In the genomic region with DNA sequence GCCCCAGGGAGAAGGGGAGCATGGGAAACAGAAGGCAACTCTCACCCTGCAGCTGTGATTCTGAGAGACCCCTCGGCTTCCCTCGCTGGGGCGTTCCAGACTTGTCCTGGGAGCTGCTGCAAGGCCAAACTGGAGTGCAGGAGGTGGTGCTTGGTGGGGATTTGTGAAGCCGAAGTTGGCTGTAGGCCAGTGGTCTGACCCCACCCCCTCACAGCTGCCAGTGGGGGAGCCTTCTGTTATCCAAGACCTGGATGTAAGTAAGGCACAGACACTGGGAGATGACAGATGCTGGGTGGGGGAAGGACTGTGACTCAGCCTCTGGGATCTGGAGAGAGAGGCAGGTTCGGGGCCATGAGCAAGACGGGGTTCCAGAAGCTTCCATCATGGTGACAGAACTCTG, we compare ENCODE assay signal across 8 mouse cellular contexts. TPM values are rescaled to one million over a fixed set of nuclear protein-coding genes. Genes with fewer than 3 reads are reported as not detected.
A peak's percentile ranks its signal among the peaks of the same experiment; 100 is the strongest.
DNase-seq lines count a peak whose midpoint lies in the region; ATAC-seq and TF ChIP-seq lines count a peak whose summit lies in the region.

No protein-coding gene starts in this region.

- no peak overlapping the region for H3K9ac ChIP-seq in intestine, postnatal 0 days (ENCODE audit: low read depth, low read length)

- no peaks in the 10 kb centered on the region; the same call in 1 of the 2 replicates for H3K36me3 ChIP-seq in intestine, postnatal 0 days (ENCODE audit: control insufficient read depth, insufficient read depth)
- H3K36me3 ChIP-seq in myocyte (ENCODE audit: control insufficient read depth, insufficient read depth), result no peaks in the 10 kb centered on the region

- no peaks in the 10 kb centered on the region for H3K9me3 ChIP-seq in intestine, postnatal 0 days (ENCODE audit: control insufficient read depth)

- no peaks in the 10 kb centered on the region for H3K79me2 ChIP-seq in myocyte (ENCODE audit: control insufficient read depth, insufficient read depth)

- H3K4me2 ChIP-seq in intestine, postnatal 0 days (replicated peaks; ENCODE audit: low read depth), result no peak overlapping the region
- no peak overlapping the region for H3K4me2 ChIP-seq in myocyte (ENCODE audit: low read depth)

- no peaks in the 10 kb centered on the region for H3K27me3 ChIP-seq in intestine, postnatal 0 days (replicated peaks; ENCODE audit: control insufficient read depth, insufficient read depth, low read length)
- H3K27me3 ChIP-seq in myocyte (ENCODE audit: control insufficient read depth, insufficient read depth, insufficient read length), result no peaks in the 10 kb centered on the region

- no peak overlapping the region for H3K27ac ChIP-seq in layer of hippocampus, adult 2 months
- no peak overlapping the region for H3K27ac ChIP-seq in intestine, postnatal 0 days (ENCODE audit: low read depth, low read length)

- H3K4me3 ChIP-seq in layer of hippocampus, adult 2 months, result no peak overlapping the region
- H3K4me3 ChIP-seq in intestine, postnatal 0 days (ENCODE audit: low read depth, low read length), result no peak overlapping the region
- no peak overlapping the region for H3K4me3 ChIP-seq in myocyte

- TF ChIP-seq CTCF in layer of hippocampus, adult 2 months (conservative IDR thresholded peaks at IDR 0.05), result no peak
- no peak for TF ChIP-seq CTCF in intestine, postnatal 0 days (IDR thresholded peaks at IDR 0.05; ENCODE audit: low read depth)

- no peaks in the 10 kb centered on the region for H3K4me1 ChIP-seq in intestine, postnatal 0 days (replicated peaks; ENCODE audit: control insufficient read depth, insufficient read depth, low read length)

- 0 out of 2 replicates have a peak, but pooled peaks have one; percentile 13 for ATAC-seq in intestine, postnatal 0 days
- no peak for ATAC-seq in activated CD4-positive, CD25-positive, alpha-beta regulatory T cell, adult 4 months

- WGBS in intestine, postnatal 0 days, result 41% methylated on average over 6 of the region's 6 CpGs

- TF ChIP-seq POLR2A in myocyte (IDR thresholded peaks at IDR 0.05; ENCODE audit: insufficient read length, low read depth), result no peak

- DNase-seq in layer of hippocampus, adult 2 months (ENCODE audit: low spot score in 2 of 2), result peak; percentile 42 to 45
- no peak for DNase-seq in layer of hippocampus, postnatal 36 days
- DNase-seq in adrenal gland, postnatal 4 days (ENCODE audit: low spot score in 2 of 2), result peak; percentile 37 to 41
- DNase-seq in heart, adult 11 months, result peak; percentile 98
- no peak for DNase-seq in spleen, postnatal 36 days (ENCODE audit: low spot score in 2 of 2)

- no peak overlapping the region for H3ac ChIP-seq in myocyte (ENCODE audit: control insufficient read depth, insufficient read length)

TF ChIP-seq in myocyte, 11 proteins besides CTCF, POLR2A, EP300 and RAD21:
- TF ChIP-seq USF1 (IDR thresholded peaks at IDR 0.05; ENCODE audit: low read depth), result no peak
- no peak for TF ChIP-seq POLR2AphosphoS2 (IDR thresholded peaks at IDR 0.05; ENCODE audit: insufficient read length, low read depth)
- TF ChIP-seq MYOG (IDR thresholded peaks at IDR 0.05; ENCODE audit: control insufficient read depth in 1 of 3, insufficient read depth in 1 of 3, insufficient read length in 2 of 3, low read depth in 2 of 3), result peak; percentile 81 to 93 (median 84)
- TF ChIP-seq TCF3 (IDR thresholded peaks at IDR 0.05; ENCODE audit: insufficient read length, low read depth), result no peak
- peak; percentile 68 to 93 (median 90) for TF ChIP-seq MYOD1 (IDR thresholded peaks at IDR 0.05; ENCODE audit: control insufficient read depth in 1 of 3, insufficient read length in 2 of 3, low read depth in 2 of 3)
- no peak for TF ChIP-seq CEBPB (IDR thresholded peaks at IDR 0.05; ENCODE audit: insufficient read depth, poor library complexity, severe bottlenecking)
- peak; percentile 45 for TF ChIP-seq TCF12 (IDR thresholded peaks at IDR 0.05; ENCODE audit: insufficient read depth, poor library complexity, severe bottlenecking)
- TF ChIP-seq SRF (IDR thresholded peaks at IDR 0.05; ENCODE audit: control insufficient read depth, insufficient read length, low read depth), result no peak
TF ChIP-seq in myocyte: peak in this region for 3.

RNA-seq across cellular contexts. Expression of gene Igdcc4, which starts 7.0 kb away (rescaled TPM):
- 10 to 100 TPM; 34.7 to 38.8 TPM for total RNA-seq in layer of hippocampus, adult 2 months (2021)
- total RNA-seq in layer of hippocampus, postnatal 36 days (2021), result 10 to 100 TPM; 33.2 to 36.4 TPM
- 10 to 100 TPM; 36.6 to 41.9 TPM for total RNA-seq in adrenal gland, postnatal 4 days (2021)
- polyA plus RNA-seq in intestine, postnatal 0 days (2015; fragmentation: Nextera tagmentation; extraction: Ambion mirVana), result 4.1 and 4.5 TPM in 2 replicates
- polyA plus RNA-seq in myocyte (2012; fragmentation: generic; extraction: Trizol), result 9.4 TPM
- polyA plus RNA-seq in activated CD4-positive, CD25-positive, alpha-beta regulatory T cell, adult 4 months (2017; shearing (Covaris generic)), result under 1 TPM in 1 of 2 experiments, not detected in 1; 0.11 TPM

RNA-seq across cellular contexts. Expression of gene Igdcc3, which starts 46.8 kb away (rescaled TPM):
- total RNA-seq in layer of hippocampus, adult 2 months (2021), result 1 to 10 TPM; 3.5 to 4.9 TPM
- 1 to 10 TPM; 3.1 to 4.4 TPM for total RNA-seq in layer of hippocampus, postnatal 36 days (2021)
- total RNA-seq in adrenal gland, postnatal 4 days (2021), result 1 to 10 TPM; 2.2 to 3.6 TPM
- 0.22 TPM in 2 replicates for polyA plus RNA-seq in intestine, postnatal 0 days (2015; fragmentation: Nextera tagmentation; extraction: Ambion mirVana)
- not detected for polyA plus RNA-seq in myocyte (2012; fragmentation: generic; extraction: Trizol)
- polyA plus RNA-seq in activated CD4-positive, CD25-positive, alpha-beta regulatory T cell, adult 4 months (2017; shearing (Covaris generic)), result not detected

Comparison
In these comparisons a context has a peak if more than half of its experiments do, and no peak if none do; other contexts are left out.
1. DNase-seq: peak in layer of hippocampus, adult 2 months (2 of 2), adrenal gland, postnatal 4 days (2 of 2) and heart, adult 11 months (single experiment); none in layer of hippocampus, postnatal 36 days (0 of 2) and spleen, postnatal 36 days (0 of 2).